Mouse (Mus musculus): Measurements from ENCODE around the gene Atf4.

GRCm38 (mm10) chr15:80219705-80220657 is 35.0 kb upstream of the Atf4 start:
- TF ChIP-seq CTCF (IDR thresholded peaks at IDR 0.05; ENCODE audit: low read depth), result no peak
- TF ChIP-seq EP300 (optimal IDR thresholded peaks at IDR 0.05), result no peak

Data from stomach, postnatal 0 days (tissue).